Mouse (Mus musculus): ENCODE measurements around the gene Gabpb2.
A peak's percentile ranks its signal among the peaks of the same experiment; 100 is the strongest.
"Not testable (repeated sequence)": the region's sequence is repeated elsewhere in the genome, so short reads cannot be mapped to it uniquely, and the experiment has no call there.

Gene Gabpb2

GRCm38 (mm10) chr3:95231298-95232221 lies 13.8 kb upstream of the Gabpb2 start, which contains the start of gene Mllt11:
Gene Mllt11, minus strand, starts transcription at chr3:95232171.
- peak; percentile 52 for DNase-seq

- DNase-seq, result peak; percentile 58
Observed at GRCm38 (mm10) chr3:95230495-95231297, 13.0 kb upstream of the Gabpb2 start.

GRCm38 (mm10) chr3:95229781-95230494 lies 12.2 kb upstream of the Gabpb2 start:
- peak; percentile 67 for DNase-seq

- DNase-seq, result peak; percentile 73
Observed at GRCm38 (mm10) chr3:95228894-95229780, 11.4 kb upstream of the Gabpb2 start.

- DNase-seq, result peak; percentile 93
Observed at GRCm38 (mm10) chr3:95228148-95228893, 10.6 kb upstream of the Gabpb2 start, which contains the start of gene Cdc42se1. Gene Cdc42se1, plus strand, starts transcription at chr3:95228732.

- no peak for DNase-seq
Observed at GRCm38 (mm10) chr3:95227214-95227613, 9.5 kb upstream of the Gabpb2 start.

GRCm38 (mm10) chr3:95224295-95224694 lies 6.6 kb upstream of the Gabpb2 start:
- peak; percentile 55 for DNase-seq

GRCm38 (mm10) chr3:95223041-95223440 lies 5.3 kb upstream of the Gabpb2 start:
- DNase-seq, result no peak

GRCm38 (mm10) chr3:95218466-95219137 lies 886 bp upstream of the Gabpb2 start:
- no peak for DNase-seq

- no peak for DNase-seq
Observed at GRCm38 (mm10) chr3:95216655-95217254, 961 bp downstream of the Gabpb2 start.

GRCm38 (mm10) chr3:95213609-95213975 lies 4.1 kb downstream of the Gabpb2 start:
- DNase-seq, result no peak

- DNase-seq, result not testable (repeated sequence)
Observed at GRCm38 (mm10) chr3:95212889-95213608, 4.7 kb downstream of the Gabpb2 start.

GRCm38 (mm10) chr3:95210585-95210984 lies 7.1 kb downstream of the Gabpb2 start:
- no peak for DNase-seq

GRCm38 (mm10) chr3:95208286-95208685 lies 9.4 kb downstream of the Gabpb2 start:
- DNase-seq, result no peak

GRCm38 (mm10) chr3:95203880-95204279 lies 13.8 kb downstream of the Gabpb2 start:
- no peak for DNase-seq

- no peak for DNase-seq
Observed at GRCm38 (mm10) chr3:95200562-95200961, 17.2 kb downstream of the Gabpb2 start.

- peak; percentile 86 for DNase-seq
Observed at GRCm38 (mm10) chr3:95200132-95200531, 17.6 kb downstream of the Gabpb2 start.

- no peak for DNase-seq
Observed at GRCm38 (mm10) chr3:95199101-95199500, 18.6 kb downstream of the Gabpb2 start.

- DNase-seq, result no peak
Observed at GRCm38 (mm10) chr3:95195772-95196171, 21.9 kb downstream of the Gabpb2 start.

Measured in kidney, postnatal 10 days (tissue).